Comparison of ENCODE assay signal across 10 mouse cellular contexts in genomic region chr13:63096764-63097163, GRCm38 (mm10).
DNase-seq lines count a peak whose midpoint lies in the region; ATAC-seq and TF ChIP-seq lines count a peak whose summit lies in the region.
"Had no signal": no experiment of that assay in that cellular context is flagged by ENCODE, and none has a peak within 500 bp of the region (broad histone marks: within the 10 kb centered on the region; RNA-seq: fewer than 3 reads in every experiment).

No protein-coding gene starts in this region.

- peaks cover 6% of the 10 kb centered on the region; the same call in 1 of the 2 replicates for H3K4me1 ChIP-seq in forebrain, embryonic 16.5 days (replicated peaks; ENCODE audit: control insufficient read depth, insufficient read depth, low read length)

- H3K27me3 ChIP-seq in forebrain, embryonic 16.5 days (replicated peaks; ENCODE audit: control insufficient read depth, insufficient read depth, low read length) = no peaks in the 10 kb centered on the region; the same call in 1 of the 2 replicates

- no peak overlapping the region for H3K9ac ChIP-seq in forebrain, embryonic 16.5 days (replicated peaks; ENCODE audit: low read depth, low read length)
- H3K9ac ChIP-seq: midbrain, embryonic 12.5 days had no signal

- peak overlapping the region; percentile 73 for H3K27ac ChIP-seq in gastrocnemius, adult 2 months
- H3K27ac ChIP-seq in forebrain, embryonic 16.5 days (ENCODE audit: low read length) = no peak overlapping the region
- H3K27ac ChIP-seq: hindbrain, embryonic 10.5 days; midbrain, embryonic 12.5 days had no signal

- intact Hi-C loops in gastrocnemius, adult 2 months (cut with DNase I) = no loop called here
- intact Hi-C loops in gastrocnemius, postnatal 14 days (cut with DNase I; ENCODE audit: low total_unique reads) = no loop called here

- no peak for TF ChIP-seq CTCF in gastrocnemius, adult 2 months (IDR thresholded peaks at IDR 0.05)

- no peak for ATAC-seq in forebrain, embryonic 16.5 days

- DNase-seq in gastrocnemius, adult 2 months = no peak
- no peak for DNase-seq in gastrocnemius, postnatal 14 days
- peak; percentile 78 to 85 for DNase-seq in heart, adult 9 months (ENCODE audit: low spot score in 2 of 2)
- peak; percentile 85 for DNase-seq in kidney, postnatal 14 days
- peak; percentile 88 for DNase-seq in lung, postnatal 25 days (ENCODE audit: low spot score)
- no peak for DNase-seq in embryo, embryonic 11 days
- DNase-seq in urinary bladder, postnatal 10 days (ENCODE audit: low spot score) = no peak

- no peaks in the 10 kb centered on the region for H3K36me3 ChIP-seq in forebrain, embryonic 16.5 days (ENCODE audit: control insufficient read depth, insufficient read depth)
- H3K36me3 ChIP-seq: hindbrain, embryonic 10.5 days; midbrain, embryonic 12.5 days had no signal

- WGBS in forebrain, embryonic 16.5 days = 75% methylated on average over 3 of the region's 3 CpGs

- H3K4me2 ChIP-seq in forebrain, embryonic 16.5 days (ENCODE audit: low read length) = no peak overlapping the region
- H3K4me2 ChIP-seq: midbrain, embryonic 12.5 days had no signal

- H3K4me3 ChIP-seq in gastrocnemius, adult 2 months = 0 out of 2 replicates have a peak overlapping the region, but pooled peaks have one; percentile 17
- no peak overlapping the region for H3K4me3 ChIP-seq in forebrain, embryonic 16.5 days (replicated peaks; ENCODE audit: low read length)
- H3K4me3 ChIP-seq: hindbrain, embryonic 10.5 days; midbrain, embryonic 12.5 days had no signal

- no peaks in the 10 kb centered on the region for H3K9me3 ChIP-seq in forebrain, embryonic 16.5 days (ENCODE audit: control insufficient read depth, low read length)
- H3K9me3 ChIP-seq: hindbrain, embryonic 10.5 days; midbrain, embryonic 12.5 days had no signal

Comparison
In these comparisons a context has a peak if more than half of its experiments do, and no peak if none do; other contexts are left out.
1. DNase-seq: peak in heart, adult 9 months (2 of 2), kidney, postnatal 14 days (single experiment) and lung, postnatal 25 days (single experiment); none in gastrocnemius, adult 2 months (single experiment), gastrocnemius, postnatal 14 days (single experiment), embryo, embryonic 11 days (single experiment) and urinary bladder, postnatal 10 days (single experiment).